Mouse (Mus musculus) thymus, adult 2 months (tissue): ENCODE data around the gene Dgcr2. TPM values are rescaled to one million over a fixed set of nuclear protein-coding genes. Genes with fewer than 3 reads are reported as not detected.

Experiments
- DNase-seq: peaks from one replicate; pipeline ENCODE4 v3.0.0; 2021
- H3K27ac ChIP-seq: fragments of 200-500 bp; 2 replicates; pipeline ENCODE4 v1.5.1; 2012; ENCODE audit warnings: low read length, control low read depth; ENCODE audit not compliant: control insufficient read depth, insufficient read depth
- H3K27me3 ChIP-seq: fragments of 200-500 bp; 2 replicates; pipeline ENCODE4 v1.6.1; 2012; ENCODE audit warnings: mild to moderate bottlenecking, low read length, moderate library complexity, mixed read lengths; ENCODE audit not compliant: control insufficient read depth, insufficient read depth
- H3K36me3 ChIP-seq: fragments of 200-500 bp; 2 replicates; pipeline ENCODE4 v1.6.1; 2012; ENCODE audit warnings: mild to moderate bottlenecking, low read length, moderate library complexity; ENCODE audit not compliant: control insufficient read depth, insufficient read depth
- H3K4me1 ChIP-seq: fragments of 200-500 bp; replicated peaks from 2 replicates; pipeline ENCODE4 v1.6.1; 2012; ENCODE audit warnings: low read length; ENCODE audit not compliant: control insufficient read depth, insufficient read depth
- H3K4me3 ChIP-seq: fragments of 200-500 bp; 2 replicates; pipeline ENCODE4 v1.5.1; 2012; ENCODE audit warnings: mild to moderate bottlenecking, low read length, control low read depth, moderate library complexity; ENCODE audit not compliant: control insufficient read depth, insufficient read depth
- CTCF ChIP-seq: fragments of 200-500 bp; IDR thresholded peaks from 2 replicates; pipeline ENCODE4 v1.5.1; 2012; ENCODE audit warnings: mild to moderate bottlenecking, control low read depth, low read length, moderate library complexity, borderline replicate concordance; ENCODE audit not compliant: control insufficient read depth, poor library complexity, insufficient read depth; ENCODE audit errors: extremely low read depth
- POLR2A ChIP-seq: fragments of 200-500 bp; IDR thresholded peaks from 2 replicates; pipeline ENCODE4 v1.6.1; 2012; ENCODE audit warnings: mild to moderate bottlenecking, low read length, control low read depth, moderate library complexity; ENCODE audit not compliant: control insufficient read depth, poor library complexity, insufficient read depth; ENCODE audit errors: extremely low read depth
- WGBS: fragments of 180-500 bp; shearing (Covaris S2); methylation state at CpG from one replicate; pipeline ENCODE4 v1.1.7; 2018; 5-methylcytosine and 5-hydroxymethylcytosine counted together
- polyA plus RNA-seq: library from polyadenylated mRNA; depleted of rRNA; stranded (reverse); fragments of >200 nt; gene quantifications from 2 replicates; pipeline ENCODE4 v1.2.3, GENCODE M21; 2012

The Dgcr2 gene
- polyA plus RNA-seq, 1 experiment = 215 TPM

DNA sequence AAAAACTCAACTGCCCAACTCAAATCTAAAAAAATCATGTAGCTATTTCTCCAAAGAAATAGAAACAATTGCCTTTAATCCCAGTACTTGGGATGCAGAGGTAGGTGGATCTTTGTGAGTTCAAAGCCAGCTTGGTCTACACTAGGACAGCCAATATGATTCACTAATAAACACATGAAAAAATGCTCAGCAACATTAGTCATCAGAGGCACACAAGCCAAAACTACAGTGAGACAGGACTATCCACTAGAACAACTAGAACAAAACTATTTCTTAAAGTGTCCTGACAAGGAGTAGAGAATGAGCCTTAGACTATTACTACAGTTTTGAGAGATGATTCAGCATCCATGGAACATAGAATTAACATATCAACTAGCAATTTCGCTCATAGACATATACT lies 22.3 kb downstream of the Dgcr2 start:
- no peak overlapping the region for H3K27ac ChIP-seq
- H3K4me3 ChIP-seq = no peak overlapping the region
- H3K36me3 ChIP-seq = peaks cover 6% of the 10 kb centered on the region; the same call in 1 of the 2 replicates
- DNase-seq = no peak
- WGBS = 91% methylated on average over 1 of the region's 1 CpGs
- TF ChIP-seq CTCF (no peak), POLR2A (no peak)
- no peaks in the 10 kb centered on the region for H3K27me3 ChIP-seq
- H3K4me1 ChIP-seq = no peaks in the 10 kb centered on the region

DNA sequence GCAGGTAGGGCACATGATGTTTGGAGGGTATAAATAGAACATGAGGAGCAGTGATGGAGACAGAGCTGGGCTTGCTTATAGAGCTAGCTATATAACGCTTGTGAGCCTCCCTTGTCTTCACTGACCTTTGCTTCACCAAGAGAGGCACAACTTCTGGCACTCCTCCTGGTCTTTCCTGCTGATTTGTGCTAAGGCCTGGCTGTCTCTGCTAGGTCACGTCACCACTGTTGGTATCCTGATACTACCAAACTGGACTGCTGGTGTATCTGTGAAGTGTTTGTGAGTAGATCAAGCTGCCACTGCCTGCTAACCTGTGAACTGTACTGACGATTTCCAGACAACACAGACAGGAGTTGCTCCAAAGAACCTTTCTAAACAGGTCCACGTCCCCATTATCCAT lies 23.2 kb downstream of the Dgcr2 start:
- 93% methylated on average over 4 of the region's 4 CpGs for WGBS
- Histone ChIP-seq H3K4me1 (no peaks in the 10 kb centered on the region), H3K4me3 (no peak overlapping the region), H3K36me3 (peaks cover 15% of the 10 kb centered on the region), H3K27ac (no peak overlapping the region), H3K27me3 (no peaks in the 10 kb centered on the region)
- no peak for DNase-seq
- TF ChIP-seq POLR2A (no peak), CTCF (no peak)

GRCm38 (mm10) chr16:17872995-17873394 lies 25.4 kb downstream of the Dgcr2 start:
- no peak overlapping the region for H3K27ac ChIP-seq
- no peak overlapping the region for H3K4me3 ChIP-seq

DNA sequence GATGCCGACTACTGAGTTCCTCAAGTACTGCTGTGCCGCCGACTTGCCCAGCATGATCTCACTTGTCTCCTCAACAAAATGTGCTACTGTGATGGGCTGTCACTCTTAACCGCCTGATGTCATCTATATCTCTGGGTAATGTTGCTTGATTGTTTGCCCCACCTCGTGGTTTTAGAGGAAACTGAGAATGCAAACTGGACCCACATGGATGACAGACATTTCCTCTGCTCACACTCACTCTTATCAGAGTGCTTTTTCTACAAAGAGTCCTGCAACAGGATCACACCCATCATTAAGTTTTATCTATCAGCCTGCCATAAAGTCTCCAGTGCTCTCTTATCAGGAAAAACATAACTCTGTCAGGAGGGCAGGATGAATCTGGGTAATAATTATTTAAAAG lies 27.1 kb downstream of the Dgcr2 start:
- Histone ChIP-seq H3K27me3 (no peaks in the 10 kb centered on the region), H3K4me1 (no peaks in the 10 kb centered on the region), H3K36me3 (peaks cover 15% of the 10 kb centered on the region), H3K27ac (no peak overlapping the region), H3K4me3 (no peak overlapping the region)
- no peak for DNase-seq
- TF ChIP-seq POLR2A = no peak
- TF ChIP-seq CTCF = no peak
- WGBS = 83% methylated on average over 5 of the region's 5 CpGs

More at GRCm38 (mm10) chr16:17872995-17873394, 25.4 kb downstream of the Dgcr2 start:
- Histone ChIP-seq H3K27me3 (no peaks in the 10 kb centered on the region), H3K36me3 (peaks cover 15% of the 10 kb centered on the region), H3K4me1 (no peaks in the 10 kb centered on the region)
- no peak for DNase-seq
- TF ChIP-seq CTCF (no peak), POLR2A (no peak)
- WGBS = 89% methylated on average over 4 of the region's 4 CpGs

DNA sequence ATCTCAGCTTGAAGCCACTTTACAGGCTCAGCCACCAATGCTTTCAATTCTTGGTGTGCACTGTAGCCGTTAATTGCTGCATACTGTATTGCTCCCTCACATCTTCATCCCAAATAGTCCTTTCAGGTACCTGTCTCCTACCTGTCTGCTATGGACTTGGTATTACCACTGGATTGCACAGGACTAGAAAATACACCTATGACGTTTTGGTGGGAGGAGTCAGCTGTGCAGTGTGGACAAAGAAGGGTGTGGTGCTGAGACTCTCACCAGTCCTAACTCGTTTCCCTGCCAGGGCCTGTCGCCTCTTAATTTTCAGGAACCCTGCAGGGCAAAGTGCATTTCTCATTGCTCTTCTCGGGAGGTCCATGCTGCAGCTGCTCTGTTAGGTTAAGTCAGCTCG lies 32.6 kb downstream of the Dgcr2 start:
- H3K4me3 ChIP-seq = no peak overlapping the region
- DNase-seq = no peak
- TF ChIP-seq CTCF (no peak), POLR2A (no peak)
- H3K4me1 ChIP-seq = no peaks in the 10 kb centered on the region
- no peak overlapping the region for H3K27ac ChIP-seq
- H3K27me3 ChIP-seq = no peaks in the 10 kb centered on the region
- H3K36me3 ChIP-seq = peaks cover 5% of the 10 kb centered on the region
- WGBS = 81% methylated on average over 6 of the region's 6 CpGs

DNA sequence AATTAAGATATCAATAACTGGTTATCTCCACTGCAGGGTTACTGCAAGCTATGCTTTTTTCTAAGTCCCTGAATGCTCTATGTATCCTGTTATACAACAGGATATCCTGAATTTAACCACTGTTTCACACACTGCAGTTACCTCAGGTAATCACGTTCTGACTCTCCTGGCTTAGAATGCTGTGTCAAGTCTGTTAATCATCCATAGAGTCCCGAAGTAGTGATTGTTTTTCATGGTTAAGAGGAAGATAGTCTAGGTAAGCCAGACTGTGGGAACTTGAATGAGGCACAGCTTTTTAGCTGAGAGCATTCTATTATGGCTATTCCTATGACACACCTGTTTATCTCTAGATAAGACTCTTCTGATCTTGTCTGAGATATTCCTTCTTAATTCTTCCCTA lies 33.1 kb downstream of the Dgcr2 start:
- no peak for TF ChIP-seq CTCF
- Histone ChIP-seq H3K4me3 (no peak overlapping the region), H3K27ac (no peak overlapping the region), H3K4me1 (no peaks in the 10 kb centered on the region), H3K27me3 (no peaks in the 10 kb centered on the region), H3K36me3 (peaks cover under 1% of the 10 kb centered on the region; the same call in 1 of the 2 replicates)
- DNase-seq = no peak
- WGBS = 35% methylated on average over 2 of the region's 2 CpGs

DNA sequence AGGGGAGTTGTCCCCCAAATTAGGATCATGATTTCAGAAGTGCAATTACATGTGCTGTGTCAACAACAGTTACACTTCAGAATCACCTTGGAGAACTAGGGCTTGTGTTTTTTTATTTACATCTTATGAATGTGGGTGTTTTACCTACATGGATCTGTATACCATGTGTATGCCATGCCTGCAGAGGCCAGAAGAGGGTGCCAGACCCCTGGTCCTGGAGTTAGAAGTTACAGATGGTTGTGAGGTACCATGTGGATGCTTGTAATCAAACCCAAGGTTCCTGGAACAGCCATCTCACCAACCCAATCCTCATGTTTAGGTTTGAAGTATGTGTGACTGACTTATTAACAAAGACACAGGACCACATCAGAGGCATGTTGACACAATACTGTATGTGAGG lies 39.8 kb downstream of the Dgcr2 start:
- peaks cover 48% of the 10 kb centered on the region for H3K36me3 ChIP-seq
- H3K27me3 ChIP-seq = no peaks in the 10 kb centered on the region

GRCm38 (mm10) chr16:17857157-17857556 lies 41.2 kb downstream of the Dgcr2 start:
- Histone ChIP-seq H3K27ac (no peak overlapping the region), H3K4me3 (no peak overlapping the region), H3K36me3 (peaks cover 59% of the 10 kb centered on the region), H3K4me1 (no peaks in the 10 kb centered on the region), H3K27me3 (no peaks in the 10 kb centered on the region)
- TF ChIP-seq POLR2A (no peak), CTCF (no peak)
- WGBS = 96% methylated on average over 7 of the region's 7 CpGs
- DNase-seq = no peak

More for the DNA sequence above, 39.8 kb downstream of the Dgcr2 start:
- no peak overlapping the region for H3K27ac ChIP-seq
- no peak overlapping the region for H3K4me3 ChIP-seq
- TF ChIP-seq CTCF (no peak), POLR2A (no peak)
- H3K4me1 ChIP-seq = no peaks in the 10 kb centered on the region
- peak; percentile 19 for DNase-seq
